Mouse (Mus musculus): ENCODE data around the gene Phip.

Phip gene

GRCm38 (mm10) chr9:82867698-82868097 is 107.6 kb downstream of the Phip start:
- DNase-seq (ENCODE audit: low read depth): no peak

GRCm38 (mm10) chr9:82866121-82866520 is 109.2 kb downstream of the Phip start:
- DNase-seq (ENCODE audit: low read depth): no peak

GRCm38 (mm10) chr9:82861775-82862430 is 113.4 kb downstream of the Phip start:
- DNase-seq (ENCODE audit: low read depth): no peak

- DNase-seq (ENCODE audit: low read depth): no peak
Measured at GRCm38 (mm10) chr9:82861316-82861715, 114.0 kb downstream of the Phip start.

GRCm38 (mm10) chr9:82860805-82861204 is 114.5 kb downstream of the Phip start:
- DNase-seq (ENCODE audit: low read depth): no peak

- DNase-seq (ENCODE audit: low read depth): no peak
Measured at GRCm38 (mm10) chr9:82856241-82856640, 119.1 kb downstream of the Phip start.

- no peak for DNase-seq (ENCODE audit: low read depth)
Measured at GRCm38 (mm10) chr9:82854973-82855614, 120.2 kb downstream of the Phip start.

- peak; percentile 64 for DNase-seq (ENCODE audit: low read depth)
Measured at GRCm38 (mm10) chr9:82854040-82854439, 121.3 kb downstream of the Phip start.

GRCm38 (mm10) chr9:82842671-82843070 is 132.6 kb downstream of the Phip start:
- no peak for DNase-seq (ENCODE audit: low read depth)

GRCm38 (mm10) chr9:82835921-82836320 is 139.4 kb downstream of the Phip start:
- DNase-seq (ENCODE audit: low read depth): no peak

GRCm38 (mm10) chr9:82831891-82832290 is 143.4 kb downstream of the Phip start:
- no peak for DNase-seq (ENCODE audit: low read depth)

- DNase-seq (ENCODE audit: low read depth): no peak
Measured at GRCm38 (mm10) chr9:82829693-82830430, 145.5 kb downstream of the Phip start.

- DNase-seq (ENCODE audit: low read depth): no peak
Measured at GRCm38 (mm10) chr9:82829007-82829689, 146.2 kb downstream of the Phip start, which contains the start of gene Irak1bp1. Gene Irak1bp1 (plus strand): TSS chr9:82829540.

- no peak for DNase-seq (ENCODE audit: low read depth)
Measured at GRCm38 (mm10) chr9:82826426-82826825, 148.9 kb downstream of the Phip start.
